Mouse (Mus musculus) ES-E14 (cell line): ENCODE data around the gene Ccdc40. TPM values are rescaled to one million over a fixed set of nuclear protein-coding genes. Genes with fewer than 3 reads are reported as not detected.
"Not testable (repeated sequence)": the region's sequence is repeated elsewhere in the genome, so short reads cannot be mapped to it uniquely, and the experiment has no call there.

Experiments used
- DNase-seq: peaks from one replicate; pipeline ENCODE4 v3.0.0-alpha.2; 2013; ENCODE audit warnings: low read depth, low spot score
- H3K27ac ChIP-seq: 2 replicates; pipeline ENCODE4 v1.5.1; 2012; ENCODE audit warnings: low read depth, mild to moderate bottlenecking, low read length, moderate library complexity, mixed read lengths; ENCODE audit not compliant: poor library complexity, insufficient read depth, severe bottlenecking
- H3K36me3 ChIP-seq: 2 replicates; pipeline ENCODE4 v1.6.1; 2012; ENCODE audit warnings: mild to moderate bottlenecking, low read length, moderate library complexity, mixed read lengths; ENCODE audit not compliant: control insufficient read depth, poor library complexity, insufficient read depth, severe bottlenecking
- H3K4me1 ChIP-seq, 2 experiments: fragments of 150-350 bp in 1 of 2; sonication (generic) in 1 of 2; 2 replicates each; pipeline ENCODE4 v1.6.1; 2012; ENCODE audit warnings: low read length in 2 of 2, mild to moderate bottlenecking in 1 of 2, mixed read lengths in 1 of 2; ENCODE audit not compliant: control insufficient read depth in 2 of 2, insufficient read depth in 2 of 2, poor library complexity in 1 of 2
- H3K4me3 ChIP-seq, 2 experiments: fragments of 150-350 bp in 1 of 2; sonication (generic) in 1 of 2; 2 replicates each; pipeline ENCODE4 v1.5.1; 2012; ENCODE audit warnings: low read length in 2 of 2, low read depth in 1 of 2, mild to moderate bottlenecking in 1 of 2, mixed read lengths in 1 of 2; ENCODE audit not compliant: insufficient read depth in 1 of 2, poor library complexity in 1 of 2, severe bottlenecking in 1 of 2
- H3K9ac ChIP-seq: 2 replicates; pipeline ENCODE4 v1.6.1; 2012; ENCODE audit warnings: low read depth, mild to moderate bottlenecking, low read length, mixed read lengths; ENCODE audit not compliant: poor library complexity, insufficient read depth, severe bottlenecking
- H3K9me3 ChIP-seq: fragments of 150-350 bp; sonication (generic); 2 replicates; pipeline ENCODE4 v1.6.1; 2012; ENCODE audit warnings: low read depth, mild to moderate bottlenecking, low read length; ENCODE audit not compliant: control insufficient read depth, insufficient read depth
- CHD2 ChIP-seq: IDR thresholded peaks from 2 replicates; pipeline ENCODE4 v1.6.1; 2014; ENCODE audit warnings: mild to moderate bottlenecking, low read depth, low read length, inconsistent platforms
- HCFC1 ChIP-seq: IDR thresholded peaks from 2 replicates; pipeline ENCODE4 v1.6.1; 2012; ENCODE audit warnings: low read length, inconsistent platforms, borderline replicate concordance; ENCODE audit not compliant: insufficient read depth
- MAFK ChIP-seq: IDR thresholded peaks from 2 replicates; pipeline ENCODE4 v1.6.1; 2014; ENCODE audit warnings: mild to moderate bottlenecking, low read depth, low read length, inconsistent platforms; ENCODE audit not compliant: insufficient read depth
- ZC3H11A ChIP-seq: IDR thresholded peaks from 2 replicates; pipeline ENCODE4 v1.6.1; 2012; ENCODE audit warnings: low read depth, mild to moderate bottlenecking, inconsistent platforms, low read length, borderline replicate concordance
- ZNF384 ChIP-seq: IDR thresholded peaks from 2 replicates; pipeline ENCODE4 v1.6.1; 2012; ENCODE audit warnings: low read depth, low read length, inconsistent platforms
- in situ Hi-C, 2 experiments: fragments of 600-800 bp; cut with MboI; formaldehyde crosslinking; loops; one replicate each; pipeline ENCODE4 v1.15.1; 2025; ENCODE audit warnings: low sequenced_read_pairs in 2 of 2, inconsistent platforms in 1 of 2; ENCODE audit not compliant: unreplicated experiment in 2 of 2
- total RNA-seq: library from RNA; depleted of rRNA; stranded (reverse); fragments of 300-350 nt; gene quantifications from 2 replicates; pipeline ENCODE4 v1.2.3, GENCODE M21; 2012

The Ccdc40 gene
- total RNA-seq, 1 experiment = 6.2 TPM

GRCm38 (mm10) chr11:119265811-119266210 is 37.4 kb downstream of the Ccdc40 start:
- H3K9me3 ChIP-seq = no peaks in the 10 kb centered on the region

DNA sequence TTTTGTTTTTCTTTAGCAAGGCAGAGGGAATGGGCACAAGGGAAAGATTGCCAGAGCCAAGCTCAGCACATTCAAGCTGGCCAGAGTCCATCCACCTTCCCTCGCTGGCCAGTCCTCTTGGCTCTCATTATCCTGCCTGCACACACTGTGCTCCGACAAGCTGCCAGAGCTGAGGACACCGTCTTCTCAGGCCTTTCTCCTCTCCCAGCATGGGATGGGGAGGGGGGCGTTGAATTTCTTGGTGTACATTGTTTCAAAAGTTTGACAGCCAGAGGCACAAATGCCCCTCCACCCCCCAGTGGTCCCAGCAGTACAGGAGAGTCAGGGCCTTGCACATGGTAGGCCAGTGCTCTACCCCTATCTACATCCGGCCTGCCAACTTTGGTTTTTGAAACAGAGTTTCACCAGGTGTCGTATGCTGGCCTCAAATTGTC is 38.9 kb downstream of the Ccdc40 start:
- no peak for DNase-seq

More at GRCm38 (mm10) chr11:119265811-119266210, 37.4 kb downstream of the Ccdc40 start:
- no peak for TF ChIP-seq CHD2
- no peak for TF ChIP-seq ZNF384
- Histone ChIP-seq H3K9ac (no peak overlapping the region), H3K27ac (no peak overlapping the region), H3K4me3 (no peak overlapping the region), H3K4me1 (peaks cover 3 to 32% of the 10 kb centered on the region in 2 experiments), H3K36me3 (0 out of 2 replicates have a peak, but pooled peaks cover 2% of the 10 kb centered on the region)
- no peak for DNase-seq
- in situ Hi-C loops = no loop called here

DNA sequence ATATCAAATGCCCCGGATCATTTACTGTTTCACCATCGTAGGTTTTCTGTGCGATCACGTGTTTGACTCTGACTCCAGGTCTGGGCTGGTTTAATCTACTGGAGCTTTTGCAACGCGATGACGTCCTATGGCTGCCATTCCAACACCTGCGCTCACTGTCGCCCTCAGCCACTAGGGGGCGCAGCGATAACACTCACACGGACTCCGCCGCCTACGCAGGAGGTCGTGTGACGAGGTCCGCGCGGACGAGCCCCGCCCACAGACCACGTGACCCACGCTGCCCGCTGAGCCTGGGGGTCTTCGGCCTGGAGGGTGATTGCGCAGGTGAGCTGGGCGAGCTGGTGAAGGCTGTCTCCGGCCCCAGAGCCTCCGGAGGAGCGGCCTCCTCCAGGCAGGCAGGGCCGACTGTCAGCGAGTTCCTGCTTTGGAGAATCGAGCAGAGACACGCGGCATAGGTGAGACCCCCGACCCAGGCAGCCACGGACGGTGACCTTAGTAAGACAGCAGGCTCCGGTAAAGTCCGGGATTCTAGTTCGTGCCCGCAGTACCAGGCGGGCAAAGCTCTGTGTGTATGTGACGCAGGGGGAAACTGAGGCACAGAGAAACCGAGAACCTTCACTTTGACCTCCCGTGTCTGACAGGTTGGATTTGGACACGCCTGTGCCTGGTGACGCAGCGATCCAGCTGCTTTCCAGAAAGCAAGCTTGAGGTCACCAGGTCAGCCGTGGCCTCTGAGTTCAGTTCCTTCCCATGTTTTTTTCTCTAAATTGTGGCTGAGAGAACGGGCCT is 39.6 kb downstream of the Ccdc40 start, which contains the start of gene Gaa:
Gene Gaa, plus strand, starts transcription at position 120 of the 789 bp plus-strand sequence.
- no peak within 1 kb of the TSS for H3K27ac ChIP-seq
- peaks cover 3 to 34% of the 10 kb centered on the region in 2 experiments for H3K4me1 ChIP-seq
- H3K4me3 ChIP-seq = peak within 1 kb of the TSS; percentile 55 to 63
- no peaks in the 10 kb centered on the region for H3K9me3 ChIP-seq
- in situ Hi-C loops = no loop called here
- no peak for TF ChIP-seq MAFK
- peak; percentile 17; the same call in 1 of the 2 replicates for TF ChIP-seq HCFC1
- peak; percentile 96 for DNase-seq
- peak within 1 kb of the TSS; percentile 46 for H3K9ac ChIP-seq
- peaks cover 5% of the 10 kb centered on the region for H3K36me3 ChIP-seq

More for the DNA sequence above, 38.9 kb downstream of the Ccdc40 start:
- Histone ChIP-seq H3K36me3 (peaks cover 5% of the 10 kb centered on the region), H3K9me3 (no peaks in the 10 kb centered on the region), H3K4me1 (peaks cover 3 to 34% of the 10 kb centered on the region in 2 experiments), H3K27ac (no peak overlapping the region), H3K9ac (0 out of 2 replicates have a peak overlapping the region, but pooled peaks have one; percentile 4), H3K4me3 (no peak overlapping the region)
- in situ Hi-C loops = no loop called here
- TF ChIP-seq HCFC1 = no peak

DNA sequence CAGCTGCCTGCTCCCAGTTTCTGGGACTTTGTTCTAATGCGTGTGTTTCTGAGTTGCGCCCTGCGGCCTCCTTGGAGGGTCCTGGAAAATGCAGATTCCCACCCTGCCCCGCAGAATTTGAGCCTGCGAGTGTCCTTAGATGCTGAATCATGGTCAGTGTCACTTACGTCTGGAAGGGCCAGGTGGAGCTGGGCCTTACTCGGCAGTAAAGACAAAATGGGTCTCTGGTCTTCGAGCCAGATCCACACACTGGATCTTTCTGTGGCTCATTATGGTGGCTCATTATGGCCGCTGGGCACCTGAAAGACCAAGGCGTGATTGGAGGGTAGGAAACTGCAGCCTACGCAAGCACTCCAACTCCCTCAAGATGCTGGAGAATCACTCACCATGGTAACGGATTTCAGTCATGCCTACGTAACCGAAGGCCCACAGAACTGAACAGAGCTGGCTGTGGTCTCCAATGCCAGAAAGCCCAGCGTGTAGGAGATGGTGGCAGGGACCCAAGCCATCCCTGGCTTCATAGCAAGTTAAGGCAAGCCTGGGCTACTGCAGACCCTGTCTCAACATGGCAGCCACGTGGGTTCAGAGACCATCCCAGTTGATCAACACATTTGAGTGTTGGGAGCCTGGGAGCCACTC is 40.3 kb downstream of the Ccdc40 start:
- no peak overlapping the region for H3K27ac ChIP-seq
- H3K4me1 ChIP-seq = peaks cover 3 to 34% of the 10 kb centered on the region in 2 experiments
- H3K4me3 ChIP-seq = peak overlapping the region; percentile 55 to 63
- TF ChIP-seq ZNF384 (no peak), CHD2 (no peak), ZC3H11A (no peak), MAFK (no peak), HCFC1 (no peak)
- H3K36me3 ChIP-seq = peaks cover 7% of the 10 kb centered on the region
- in situ Hi-C loops = no loop called here
- peak overlapping the region; percentile 46 for H3K9ac ChIP-seq
- H3K9me3 ChIP-seq = no peaks in the 10 kb centered on the region
- DNase-seq = no peak

GRCm38 (mm10) chr11:119272492-119272891 is 44.1 kb downstream of the Ccdc40 start:
- H3K9ac ChIP-seq, H3K9me3 ChIP-seq, DNase-seq, H3K4me3 ChIP-seq, H3K27ac ChIP-seq, in situ Hi-C loops: not testable (repeated sequence)
- H3K4me1 ChIP-seq = peaks cover 3 to 25% of the 10 kb centered on the region in 2 experiments
- H3K36me3 ChIP-seq = peaks cover 30% of the 10 kb centered on the region
